Mouse (Mus musculus): ENCODE data around the gene Krt33b.
A peak's percentile ranks its signal among the peaks of the same experiment; 100 is the strongest.

Gene Krt33b

DNA sequence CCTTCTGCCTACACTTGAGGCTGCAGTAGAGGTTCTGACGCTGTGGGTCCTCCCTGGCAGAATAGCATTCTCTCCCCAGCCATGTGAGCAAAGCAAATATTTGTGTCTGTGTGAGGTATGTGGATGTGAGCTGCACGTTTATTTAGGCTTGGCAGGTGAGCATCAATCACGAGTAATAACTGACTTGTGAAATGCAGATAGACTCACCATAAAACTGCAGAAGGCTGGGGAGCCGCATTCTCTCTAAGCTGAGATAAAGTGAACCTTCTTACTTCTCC is 35.3 kb downstream of the Krt33b start:
- ATAC-seq (ENCODE audit: insufficient number of reproducible peaks, low FRiP score, low TSS enrichment), result no peak

DNA sequence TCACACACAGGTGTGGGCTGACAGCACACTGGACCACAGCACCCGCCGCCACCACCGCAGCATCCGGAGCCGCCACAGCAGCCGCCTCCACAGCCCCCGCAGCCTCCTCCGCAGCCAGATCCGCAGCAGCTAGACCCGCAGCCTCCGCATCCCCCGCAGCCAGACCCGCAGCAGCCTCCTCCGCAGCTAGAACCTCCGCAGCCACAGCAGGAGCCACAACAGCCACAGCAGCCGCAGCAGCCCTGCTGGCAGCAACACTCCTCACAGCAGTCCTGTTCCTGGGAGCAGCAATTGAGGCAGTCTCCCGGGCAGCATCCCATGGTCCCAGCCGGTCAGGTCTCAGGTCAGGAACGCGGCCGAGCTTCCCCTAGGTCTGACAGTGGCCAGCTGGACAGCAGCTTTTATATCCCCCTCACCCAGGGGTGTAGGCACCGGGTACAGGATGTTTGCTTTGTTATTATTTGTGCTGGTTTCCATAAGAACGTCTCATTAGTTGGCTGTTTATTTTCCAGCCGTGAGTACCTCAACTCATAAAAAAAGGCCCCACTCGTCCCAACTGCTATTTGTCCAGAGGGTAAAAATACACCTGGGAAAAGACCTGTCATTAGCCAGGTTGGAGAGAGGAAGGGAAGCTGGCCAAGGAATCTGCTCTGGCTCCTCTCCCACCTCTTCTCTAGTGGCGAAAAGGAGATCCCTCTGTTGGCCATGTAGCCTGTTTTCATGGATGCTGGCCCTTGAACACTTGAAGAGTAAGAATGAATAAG is 35.9 kb downstream of the Krt33b start, which contains the start of gene Krtap17-1:
Gene Krtap17-1 (minus strand): TSS at position 375 of the 764 bp plus-strand sequence.
- ATAC-seq (ENCODE audit: insufficient number of reproducible peaks, low FRiP score, low TSS enrichment), result no peak

DNA sequence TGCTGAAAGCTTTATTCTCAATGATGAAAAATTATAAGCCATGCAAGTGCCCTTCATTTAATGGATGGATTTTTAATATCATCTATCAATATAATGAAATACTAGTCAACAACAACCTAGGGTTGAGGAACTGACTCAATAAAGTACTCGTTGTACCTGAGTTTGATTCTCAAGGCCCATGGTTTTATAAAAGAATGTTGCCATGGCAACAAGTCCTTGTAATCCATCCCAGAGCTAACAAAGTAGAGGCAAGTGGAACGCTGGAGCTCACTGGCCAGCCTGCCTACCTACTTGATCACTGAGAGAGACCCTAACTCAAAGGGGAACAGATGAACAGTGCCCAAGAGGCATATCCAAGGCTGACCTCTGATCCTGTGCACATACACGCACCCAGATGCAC is 39.1 kb downstream of the Krt33b start:
- no peak for ATAC-seq (ENCODE audit: insufficient number of reproducible peaks, low FRiP score, low TSS enrichment)

- ATAC-seq (ENCODE audit: insufficient number of reproducible peaks, low FRiP score, low TSS enrichment), result no peak
These were observed 39.7 kb downstream of the Krt33b start for GRCm38 (mm10) chr11:99989881-99990405.

GRCm38 (mm10) chr11:99988530-99988929 is 41.1 kb downstream of the Krt33b start:
- ATAC-seq (ENCODE audit: insufficient number of reproducible peaks, low FRiP score, low TSS enrichment), result no peak

DNA sequence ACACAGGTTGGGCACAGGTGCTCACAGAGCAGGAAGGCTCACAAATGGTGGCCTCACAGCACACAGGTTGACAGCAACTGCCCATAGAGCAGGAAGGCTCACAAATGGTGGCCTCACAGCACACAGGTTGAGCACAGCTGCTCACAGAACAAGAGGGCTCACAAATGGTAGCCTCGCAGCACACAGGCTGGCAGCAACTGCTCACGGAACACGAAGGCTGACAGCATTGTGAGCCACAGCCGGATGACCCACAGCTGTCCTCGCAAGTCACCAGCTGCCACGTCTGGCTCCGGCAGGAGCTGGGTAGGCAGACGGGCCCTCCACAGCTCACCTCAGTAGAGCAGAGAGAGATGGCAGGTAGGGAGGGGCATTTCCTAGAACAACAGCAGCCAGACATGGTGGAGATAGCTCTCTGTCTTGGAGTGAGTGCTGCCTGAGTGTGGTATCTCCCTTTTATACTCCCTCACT is 43.5 kb downstream of the Krt33b start, which contains the start of gene Krtap16-1:
Gene Krtap16-1 (minus strand): TSS at position 418 of the 468 bp plus-strand sequence.
- no peak for ATAC-seq (ENCODE audit: insufficient number of reproducible peaks, low FRiP score, low TSS enrichment)

GRCm38 (mm10) chr11:99985291-99986092 is 44.2 kb downstream of the Krt33b start:
- ATAC-seq (ENCODE audit: insufficient number of reproducible peaks, low FRiP score, low TSS enrichment), result peak; percentile 89

GRCm38 (mm10) chr11:99983442-99983841 is 46.2 kb downstream of the Krt33b start:
- no peak for ATAC-seq (ENCODE audit: insufficient number of reproducible peaks, low FRiP score, low TSS enrichment)

GRCm38 (mm10) chr11:99982731-99983130 is 46.9 kb downstream of the Krt33b start:
- ATAC-seq (ENCODE audit: insufficient number of reproducible peaks, low FRiP score, low TSS enrichment), result no peak

GRCm38 (mm10) chr11:99978953-99979352 is 50.7 kb downstream of the Krt33b start, which contains the start of gene Krtap29-1:
TSS of gene Krtap29-1 (minus strand) at chr11:99979053.
- ATAC-seq (ENCODE audit: insufficient number of reproducible peaks, low FRiP score, low TSS enrichment), result no peak
